Mouse (Mus musculus): ENCODE results near the gene Zbtb42. TPM values are rescaled to one million over a fixed set of nuclear protein-coding genes. Genes with fewer than 3 reads are reported as not detected.

Zbtb42 gene
- total and polyA plus RNA-seq, 3 experiments, result 4.4 to 9.5 (median 5.9) TPM

DNA sequence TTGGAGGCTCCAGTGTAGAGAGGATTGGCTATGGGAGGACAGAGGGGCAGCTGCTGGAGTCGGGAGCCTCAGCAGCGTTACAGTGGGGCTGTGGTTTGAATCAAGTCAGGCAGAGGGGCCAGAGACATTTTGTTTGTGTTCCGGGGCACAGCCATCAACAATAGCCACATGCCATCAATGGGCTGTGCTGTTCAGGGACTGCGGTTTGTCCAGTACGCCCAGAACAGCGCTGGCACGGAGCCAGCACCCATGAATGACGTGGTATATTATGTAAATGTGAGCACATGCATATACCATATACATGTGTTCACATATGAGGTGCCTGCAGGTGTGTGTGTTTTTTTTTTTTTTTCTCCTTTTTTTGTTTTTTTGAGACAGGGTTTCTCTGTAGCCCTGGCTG, 49.2 kb downstream of the Zbtb42 start:
- 69% methylated on average over 8 of the region's 8 CpGs for WGBS
- no peak overlapping the region for H3K27ac ChIP-seq
- peaks cover 2% of the 10 kb centered on the region; the same call in 1 of the 2 replicates for H3K4me1 ChIP-seq (ENCODE audit: control insufficient read depth, insufficient read depth, low read length)
- intact Hi-C loops (cut with DNase I), result no loop called here
- no peaks in the 10 kb centered on the region for H3K27me3 ChIP-seq (ENCODE audit: control insufficient read depth, insufficient read depth, low read length)
- no peak for DNase-seq
- H3K79me2 ChIP-seq (replicated peaks; ENCODE audit: control insufficient read depth, insufficient read depth, low read length), result no peaks in the 10 kb centered on the region
- no peak overlapping the region for H3K9ac ChIP-seq (ENCODE audit: low read depth, low read length)
- H3K4me3 ChIP-seq, result no peak overlapping the region
- TF ChIP-seq POLR2A (IDR thresholded peaks at IDR 0.05; ENCODE audit: insufficient read depth, low read depth, low read length) (no peak), EP300 (IDR thresholded peaks at IDR 0.05; ENCODE audit: insufficient read depth, low read depth, low read length) (no peak), CTCF (IDR thresholded peaks at IDR 0.05) (no peak)
- H3K36me3 ChIP-seq (ENCODE audit: control insufficient read depth, insufficient read depth, low read length), result no peaks in the 10 kb centered on the region

DNA sequence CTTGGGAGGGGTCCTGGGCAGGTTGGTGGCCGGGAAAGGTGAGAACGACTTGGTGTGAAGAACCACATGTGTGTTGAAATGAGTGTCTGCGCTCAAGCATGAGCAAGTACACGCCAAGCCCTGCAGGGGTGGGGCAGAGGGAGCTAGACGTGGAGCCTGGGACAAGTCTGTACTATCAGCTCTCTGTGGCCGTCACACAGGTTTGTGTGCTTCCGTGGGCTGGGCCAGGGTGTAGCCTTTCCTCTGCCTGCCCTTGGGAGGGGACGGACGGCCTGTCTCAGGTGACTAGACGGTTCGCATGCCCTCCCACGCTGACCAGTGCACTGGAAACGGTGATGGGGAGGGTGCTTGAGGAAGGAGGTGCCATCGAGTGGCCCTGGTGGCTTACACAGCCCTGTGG, 52.2 kb downstream of the Zbtb42 start:
- no peak for DNase-seq

More for the DNA sequence above, 52.2 kb downstream of the Zbtb42 start:
- Histone ChIP-seq H3K27me3 (ENCODE audit: control insufficient read depth, insufficient read depth, low read length) (no peaks in the 10 kb centered on the region), H3K4me3 (no peak overlapping the region), H3K27ac (no peak overlapping the region), H3K9ac (ENCODE audit: low read depth, low read length) (no peak overlapping the region), H3K79me2 (replicated peaks; ENCODE audit: control insufficient read depth, insufficient read depth, low read length) (no peaks in the 10 kb centered on the region), H3K36me3 (ENCODE audit: control insufficient read depth, insufficient read depth, low read length) (no peaks in the 10 kb centered on the region), H3K4me1 (ENCODE audit: control insufficient read depth, insufficient read depth, low read length) (no peaks in the 10 kb centered on the region)
- intact Hi-C loops (cut with DNase I), result no loop called here
- TF ChIP-seq EP300 (IDR thresholded peaks at IDR 0.05; ENCODE audit: insufficient read depth, low read depth, low read length) (no peak), POLR2A (IDR thresholded peaks at IDR 0.05; ENCODE audit: insufficient read depth, low read depth, low read length) (no peak), CTCF (IDR thresholded peaks at IDR 0.05) (no peak)
- 83% methylated on average over 14 of the region's 14 CpGs for WGBS

Small RNAs within 50 kb of the gene (microRNA-seq; reads per million reads assigned to microRNA genes)
- gene Mir6939, result 0 to 1.9 reads per million in 2 experiments

Other genes starting within 250 kb of the Zbtb42 start
- gene A530016L24Rik, start 189.4 kb upstream of the Zbtb42 start, total RNA-seq (2021), result 10 to 100 TPM; 34.7 to 38.6 TPM
- 52.9 and 63.1 TPM in 2 replicates for gene A530016L24Rik, start 189.4 kb upstream of the Zbtb42 start, polyA plus RNA-seq (2012; rRNA removed)
- gene Tmem179, start 162.1 kb upstream of the Zbtb42 start, total RNA-seq (2021), result not detected
- 0.44 and 0.62 TPM in 2 replicates for gene Tmem179, start 162.1 kb upstream of the Zbtb42 start, polyA plus RNA-seq (2012; rRNA removed)
- 10 to 100 TPM; 15.0 to 17.3 TPM for gene Inf2, start 90.0 kb upstream of the Zbtb42 start, total RNA-seq (2021)
- 11.7 and 12.7 TPM in 2 replicates for gene Inf2, start 90.0 kb upstream of the Zbtb42 start, polyA plus RNA-seq (2012; rRNA removed)
- gene Adssl1, start 58.8 kb upstream of the Zbtb42 start, total RNA-seq (2021), result 100 to 1,000 TPM; 150 to 173 TPM
- 85.2 and 98.2 TPM in 2 replicates for gene Adssl1, start 58.8 kb upstream of the Zbtb42 start, polyA plus RNA-seq (2012; rRNA removed)
- 10 to 100 TPM; 32.0 to 38.7 TPM for gene Siva1, start 34.1 kb upstream of the Zbtb42 start, total RNA-seq (2021)
- 38.4 and 39.4 TPM in 2 replicates for gene Siva1, start 34.1 kb upstream of the Zbtb42 start, polyA plus RNA-seq (2012; rRNA removed)
- gene Akt1, start 3.9 kb upstream of the Zbtb42 start, total RNA-seq (2021), result 100 to 1,000 TPM; 189 to 207 TPM
- 148 and 149 TPM in 2 replicates for gene Akt1, start 3.9 kb upstream of the Zbtb42 start, polyA plus RNA-seq (2012; rRNA removed)
- gene Cep170b, start 41.6 kb downstream of the Zbtb42 start, total RNA-seq (2021), result 10 to 100 TPM; 10.8 to 11.5 TPM
- gene Cep170b, start 41.6 kb downstream of the Zbtb42 start, polyA plus RNA-seq (2012; rRNA removed), result 9.6 and 10.7 TPM in 2 replicates
- 1 to 10 TPM; 6.6 to 6.8 TPM for gene Pld4, start 81.8 kb downstream of the Zbtb42 start, total RNA-seq (2021)
- gene Pld4, start 81.8 kb downstream of the Zbtb42 start, polyA plus RNA-seq (2012; rRNA removed), result 17.2 and 23.5 TPM in 2 replicates
- gene Ahnak2, start 123.8 kb downstream of the Zbtb42 start, total RNA-seq (2021), result 10 to 100 TPM; 14.8 to 15.7 TPM
- gene Ahnak2, start 123.8 kb downstream of the Zbtb42 start, polyA plus RNA-seq (2012; rRNA removed), result 5.4 and 7.5 TPM in 2 replicates
- 1 to 10 TPM; 1.7 to 3.1 TPM for gene Clba1, start 130.1 kb downstream of the Zbtb42 start, total RNA-seq (2021)
- 2.0 and 2.8 TPM in 2 replicates for gene Clba1, start 130.1 kb downstream of the Zbtb42 start, polyA plus RNA-seq (2012; rRNA removed)
- gene Cdca4, start 150.6 kb downstream of the Zbtb42 start, total RNA-seq (2021), result 1 to 10 TPM; 5.3 to 6.6 TPM
- gene Cdca4, start 150.6 kb downstream of the Zbtb42 start, polyA plus RNA-seq (2012; rRNA removed), result 7.6 and 10.0 TPM in 2 replicates
- under 1 TPM; 0.29 to 0.36 TPM for gene Gpr132, start 189.4 kb downstream of the Zbtb42 start, total RNA-seq (2021)
- 1.00 and 2.0 TPM in 2 replicates for gene Gpr132, start 189.4 kb downstream of the Zbtb42 start, polyA plus RNA-seq (2012; rRNA removed)

Measured in heart, adult 2 months (tissue).